Mouse (Mus musculus): ENCODE results near the gene Asap2. TPM values are rescaled to one million over a fixed set of nuclear protein-coding genes. Genes with fewer than 3 reads are reported as not detected.
"Not testable (repeated sequence)": the region's sequence is repeated elsewhere in the genome, so short reads cannot be mapped to it uniquely, and the experiment has no call there.

Asap2 gene
- polyA plus RNA-seq, 1 experiment from 2014 or later = 5.0 TPM

DNA sequence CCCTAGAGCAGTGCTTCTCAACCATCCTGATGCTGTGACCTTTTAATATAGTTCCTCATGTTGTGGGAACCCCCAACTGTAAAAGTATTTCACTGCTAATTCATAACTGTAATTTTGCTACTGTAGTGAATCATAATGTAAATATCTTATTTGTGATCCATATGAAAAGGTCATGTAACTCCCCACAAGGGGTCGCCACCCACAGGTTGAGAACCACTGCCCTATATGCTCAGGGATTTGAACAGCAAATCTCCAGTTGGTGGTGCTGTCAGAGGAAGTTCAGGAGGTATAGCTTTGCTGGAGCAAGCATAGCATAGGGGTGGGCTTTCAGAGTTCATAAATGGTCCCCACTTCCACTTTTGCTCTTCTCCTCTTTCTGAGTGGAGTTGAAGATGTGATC, 99.9 kb downstream of the Asap2 start:
- H3K9me3 ChIP-seq (ENCODE audit: control insufficient read depth, low read length); H3K4me3 ChIP-seq (ENCODE audit: low read depth, low read length); ATAC-seq (ENCODE audit: low FRiP score, low TSS enrichment); H3K36me3 ChIP-seq (ENCODE audit: control insufficient read depth, insufficient read depth, low read length); H3K27me3 ChIP-seq (ENCODE audit: control insufficient read depth, insufficient read depth, low read length); H3K4me2 ChIP-seq (replicated peaks; ENCODE audit: low read depth); H3K27ac ChIP-seq (replicated peaks); H3K9ac ChIP-seq (ENCODE audit: low read length); H3K4me1 ChIP-seq (replicated peaks; ENCODE audit: control insufficient read depth, insufficient read depth): not testable (repeated sequence)
- peak; percentile 48 for TF ChIP-seq CTCF (IDR thresholded peaks at IDR 0.05; ENCODE audit: low read depth)
- WGBS = 25% methylated on average over 1 of the region's 1 CpGs
- DNase-seq (ENCODE audit: low spot score) = peak; percentile 15

DNA sequence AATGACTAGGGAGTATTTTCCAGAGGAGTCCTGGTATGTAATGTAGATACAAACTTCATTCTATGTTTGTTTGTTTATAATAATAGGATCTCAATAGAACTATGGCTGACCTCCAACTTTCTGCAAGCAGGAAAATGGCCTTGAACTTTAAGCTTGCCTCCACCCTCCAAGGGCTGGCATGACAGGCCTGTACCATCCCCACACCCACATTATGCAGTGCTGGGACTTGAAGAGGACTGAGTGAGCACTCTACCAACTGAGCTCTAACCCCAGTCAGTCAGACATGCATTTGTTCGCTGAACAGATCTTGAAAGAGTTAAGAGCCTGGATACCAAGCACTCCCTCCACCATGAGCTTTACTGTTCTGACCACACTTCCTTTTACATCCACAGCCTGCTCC, 102.2 kb downstream of the Asap2 start:
- H3K9ac ChIP-seq (ENCODE audit: low read length); H3K4me2 ChIP-seq (replicated peaks; ENCODE audit: low read depth); H3K9me3 ChIP-seq (ENCODE audit: control insufficient read depth, low read length); H3K4me3 ChIP-seq (ENCODE audit: low read depth, low read length); DNase-seq (ENCODE audit: low spot score); H3K27me3 ChIP-seq (ENCODE audit: control insufficient read depth, insufficient read depth, low read length); H3K36me3 ChIP-seq (ENCODE audit: control insufficient read depth, insufficient read depth, low read length); ATAC-seq (ENCODE audit: low FRiP score, low TSS enrichment); H3K4me1 ChIP-seq (replicated peaks; ENCODE audit: control insufficient read depth, insufficient read depth); H3K27ac ChIP-seq (replicated peaks): not testable (repeated sequence)
- 71% methylated on average over 1 of the region's 1 CpGs for WGBS

DNA sequence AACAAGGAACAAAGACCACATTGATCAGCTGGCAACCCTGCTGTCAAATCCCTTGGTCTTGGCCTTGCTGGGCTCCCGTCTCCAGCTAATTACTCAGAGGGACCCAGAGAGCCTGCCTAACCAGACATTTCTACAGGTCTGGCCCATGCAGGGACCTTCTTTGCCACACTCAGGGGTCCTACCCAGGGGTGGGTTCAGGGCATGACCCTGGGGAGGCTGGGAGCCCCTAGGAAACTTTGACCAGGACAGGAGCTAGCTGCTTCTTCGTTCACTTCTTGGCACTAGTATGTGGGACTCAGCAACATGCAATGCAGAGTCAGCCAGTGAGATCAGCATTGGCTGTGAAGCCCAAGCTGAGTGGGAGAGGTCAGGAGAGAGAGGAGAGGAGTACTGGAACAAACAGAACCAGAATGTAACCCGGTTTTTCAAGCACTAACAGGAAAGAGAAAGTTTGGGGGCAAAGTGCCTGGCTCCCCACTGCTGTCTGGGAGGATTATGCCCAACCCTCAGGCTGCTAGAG, 107.6 kb downstream of the Asap2 start:
- DNase-seq (ENCODE audit: low spot score); H3K27ac ChIP-seq (replicated peaks); H3K4me2 ChIP-seq (replicated peaks; ENCODE audit: low read depth); H3K9ac ChIP-seq (ENCODE audit: low read length); H3K9me3 ChIP-seq (ENCODE audit: control insufficient read depth, low read length); ATAC-seq (ENCODE audit: low FRiP score, low TSS enrichment); H3K27me3 ChIP-seq (ENCODE audit: control insufficient read depth, insufficient read depth, low read length); H3K36me3 ChIP-seq (ENCODE audit: control insufficient read depth, insufficient read depth, low read length); H3K4me1 ChIP-seq (replicated peaks; ENCODE audit: control insufficient read depth, insufficient read depth); H3K4me3 ChIP-seq (ENCODE audit: low read depth, low read length): not testable (repeated sequence)
- WGBS = 37% methylated on average over 3 of the region's 3 CpGs

DNA sequence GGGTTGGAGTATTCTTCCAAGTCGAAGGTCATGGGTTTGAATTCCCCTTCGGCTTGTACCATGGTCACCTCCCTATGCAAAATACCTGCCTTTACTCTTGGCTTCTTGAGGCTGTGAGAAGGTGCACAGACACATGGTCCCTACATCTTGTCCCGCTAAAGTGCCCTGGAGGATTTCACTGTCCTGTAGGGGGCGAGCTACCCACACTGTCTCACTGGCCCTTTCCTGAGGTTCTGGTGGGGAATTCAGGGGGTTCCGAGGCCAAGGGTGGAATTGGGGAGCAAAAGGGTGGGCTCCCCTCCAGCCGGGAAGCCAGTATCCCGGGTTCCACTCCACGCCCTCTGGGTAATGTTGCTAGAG, 120.8 kb downstream of the Asap2 start:
- H3K9me3 ChIP-seq (ENCODE audit: control insufficient read depth, low read length); DNase-seq (ENCODE audit: low spot score); H3K4me1 ChIP-seq (replicated peaks; ENCODE audit: control insufficient read depth, insufficient read depth); H3K27me3 ChIP-seq (ENCODE audit: control insufficient read depth, insufficient read depth, low read length); H3K36me3 ChIP-seq (ENCODE audit: control insufficient read depth, insufficient read depth, low read length): not testable (repeated sequence)
- peak overlapping the region; percentile 91 for H3K4me2 ChIP-seq (replicated peaks; ENCODE audit: low read depth)
- peak overlapping the region; percentile 71 for H3K4me3 ChIP-seq (ENCODE audit: low read depth, low read length)
- peak; percentile 77 for TF ChIP-seq CTCF (IDR thresholded peaks at IDR 0.05; ENCODE audit: low read depth)
- 2% methylated on average over 8 of the region's 8 CpGs for WGBS
- peak overlapping the region; percentile 81; the same call in 1 of the 2 replicates for H3K27ac ChIP-seq (replicated peaks)
- H3K9ac ChIP-seq (ENCODE audit: low read length) = peak overlapping the region; percentile 27; the same call in 1 of the 2 replicates
- peak; percentile 78 for ATAC-seq (ENCODE audit: low FRiP score, low TSS enrichment)

DNA sequence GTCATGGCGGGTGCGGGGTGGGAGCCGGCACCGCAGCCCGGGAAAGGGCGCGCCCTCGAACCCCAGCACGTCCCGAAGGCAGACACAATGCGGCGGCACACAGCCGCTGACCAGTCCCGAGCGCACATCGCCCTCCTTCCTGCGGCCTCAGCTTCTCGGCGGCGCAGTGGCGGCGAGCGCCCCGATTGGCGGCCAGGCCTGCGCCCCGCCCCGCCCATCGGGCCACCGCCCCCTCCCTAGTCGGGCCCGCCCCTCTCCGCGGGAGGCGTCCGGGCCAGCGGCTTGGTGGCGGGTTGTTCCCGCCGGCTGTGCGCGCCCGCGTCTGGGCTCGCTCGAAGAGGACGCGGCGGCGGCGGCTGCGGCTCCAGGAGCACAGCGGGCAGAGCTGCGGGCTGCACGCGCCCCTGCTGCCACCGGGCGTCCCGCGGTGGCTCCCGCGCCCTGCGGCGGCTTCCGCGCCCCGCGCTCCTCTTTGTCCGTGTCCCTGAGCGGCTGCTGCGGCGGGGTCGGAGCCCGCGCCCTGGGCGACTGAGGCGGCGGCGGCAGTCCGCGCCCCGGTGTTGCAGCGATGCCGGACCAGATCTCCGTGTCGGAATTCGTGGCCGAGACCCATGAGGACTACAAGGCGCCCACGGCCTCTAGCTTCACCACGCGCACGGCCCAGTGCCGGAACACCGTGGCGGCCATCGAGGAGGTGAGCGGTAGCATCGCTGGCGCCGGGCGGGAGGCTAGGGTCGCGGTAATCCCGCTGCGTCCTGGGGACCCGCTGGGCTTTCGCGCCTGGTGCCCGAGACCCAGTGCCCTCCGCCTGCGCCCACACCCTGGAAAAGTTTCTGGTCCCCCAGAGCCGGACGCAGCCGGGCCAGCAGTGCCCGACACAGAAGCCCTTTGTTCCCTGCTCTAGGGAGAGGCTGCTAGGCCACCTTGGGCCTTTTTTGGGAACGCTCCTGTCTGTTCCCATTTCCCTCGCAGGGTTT, 121.5 kb downstream of the Asap2 start:
- DNase-seq (ENCODE audit: low spot score) = peak; percentile 92
- 0% methylated on average over 73 of the region's 118 CpGs for WGBS
- ATAC-seq (ENCODE audit: low FRiP score, low TSS enrichment) = peak; percentile 100

DNA sequence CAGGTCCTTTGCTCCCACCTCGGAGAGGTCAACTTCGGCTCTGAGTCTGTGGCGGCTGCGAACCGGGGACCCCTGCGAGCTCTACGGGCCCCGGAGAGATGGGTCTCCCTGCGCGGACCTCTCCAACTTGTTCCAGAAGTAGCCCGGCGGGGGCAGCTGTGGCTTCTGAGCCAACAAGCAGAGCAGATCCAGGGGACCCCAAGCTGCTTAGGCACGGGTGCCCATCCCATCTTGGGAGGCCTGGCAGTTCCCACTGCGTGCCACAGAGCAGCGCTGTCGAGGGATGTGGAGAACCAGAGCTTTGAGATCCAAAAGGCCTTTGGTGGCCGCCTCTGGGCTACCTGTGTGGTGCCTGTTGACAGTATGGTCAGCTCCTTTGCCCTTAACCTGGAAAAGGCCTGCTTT, 122.2 kb downstream of the Asap2 start:
- Histone ChIP-seq H3K27ac (replicated peaks) (peak overlapping the region; percentile 81; the same call in 1 of the 2 replicates), H3K4me1 (replicated peaks; ENCODE audit: control insufficient read depth, insufficient read depth) (no peaks in the 10 kb centered on the region), H3K36me3 (ENCODE audit: control insufficient read depth, insufficient read depth, low read length) (no peaks in the 10 kb centered on the region), H3K4me3 (ENCODE audit: low read depth, low read length) (peak overlapping the region; percentile 71), H3K9ac (ENCODE audit: low read length) (peak overlapping the region; percentile 68), H3K27me3 (ENCODE audit: control insufficient read depth, insufficient read depth, low read length) (no peaks in the 10 kb centered on the region), H3K9me3 (ENCODE audit: control insufficient read depth, low read length) (no peaks in the 10 kb centered on the region), H3K4me2 (replicated peaks; ENCODE audit: low read depth) (peak overlapping the region; percentile 91)
- ATAC-seq (ENCODE audit: low FRiP score, low TSS enrichment) = peak; percentile 72; the same call in 1 of the 2 replicates
- WGBS = 2% methylated on average over 17 of the region's 17 CpGs
- DNase-seq (ENCODE audit: low spot score) = peak; percentile 80
- TF ChIP-seq CTCF (IDR thresholded peaks at IDR 0.05; ENCODE audit: low read depth) (peak; percentile 76), EP300 (optimal IDR thresholded peaks at IDR 0.05) (no peak)

More for the DNA sequence above, 121.5 kb downstream of the Asap2 start:
- Histone ChIP-seq H3K9me3 (ENCODE audit: control insufficient read depth, low read length) (no peaks in the 10 kb centered on the region), H3K27me3 (ENCODE audit: control insufficient read depth, insufficient read depth, low read length) (no peaks in the 10 kb centered on the region), H3K9ac (ENCODE audit: low read length) (peak overlapping the region; percentile 68), H3K36me3 (ENCODE audit: control insufficient read depth, insufficient read depth, low read length) (no peaks in the 10 kb centered on the region), H3K4me1 (replicated peaks; ENCODE audit: control insufficient read depth, insufficient read depth) (no peaks in the 10 kb centered on the region), H3K4me3 (ENCODE audit: low read depth, low read length) (peak overlapping the region; percentile 71), H3K4me2 (replicated peaks; ENCODE audit: low read depth) (peak overlapping the region; percentile 91), H3K27ac (replicated peaks) (peak overlapping the region; percentile 81)
- no peak for TF ChIP-seq EP300 (optimal IDR thresholded peaks at IDR 0.05)
- TF ChIP-seq CTCF (IDR thresholded peaks at IDR 0.05; ENCODE audit: low read depth) = no peak

All from stomach, postnatal 0 days (tissue).